Mouse (Mus musculus): Measurements from ENCODE around the gene Cpne5. TPM values are rescaled to one million over a fixed set of nuclear protein-coding genes. Genes with fewer than 3 reads are reported as not detected.
"Not testable (repeated sequence)": the region's sequence is repeated elsewhere in the genome, so short reads cannot be mapped to it uniquely, and the experiment has no call there.

Cpne5 gene
- polyA plus RNA-seq, 1 experiment from 2014 or later: 21.6 TPM

DNA sequence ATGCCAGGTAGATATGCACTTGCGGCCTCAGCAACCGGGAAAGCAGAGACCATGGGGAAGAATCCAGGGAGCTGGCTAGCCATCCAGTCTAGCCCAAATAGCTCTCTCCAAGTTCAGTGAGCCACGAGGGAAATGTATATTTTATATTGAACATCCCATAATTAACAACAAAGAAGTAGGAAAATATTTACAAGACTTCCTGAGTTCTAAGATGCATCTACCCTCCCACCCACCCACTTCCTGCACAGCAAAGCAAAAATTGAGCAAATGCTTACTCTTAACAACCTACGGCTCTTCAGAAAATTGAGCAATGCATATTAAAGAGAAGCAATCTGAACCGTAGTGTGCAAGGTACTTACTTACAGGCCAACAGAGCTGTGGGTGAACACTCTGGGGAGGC lies 26.8 kb upstream of the Cpne5 start:
- Histone ChIP-seq H3K4me3 (peak overlapping the region; percentile 77), H3K9ac (peak overlapping the region; percentile 79), H3K27ac (replicated peaks) (peak overlapping the region; percentile 96; the same call in 1 of the 2 replicates), H3K36me3 (peaks cover 17% of the 10 kb centered on the region), H3K27me3 (no peaks in the 10 kb centered on the region), H3K4me2 (peak overlapping the region; percentile 71), H3K4me1 (replicated peaks) (peaks cover 45% of the 10 kb centered on the region), H3K9me3 (no peaks in the 10 kb centered on the region)
- 86% methylated on average over 5 of the region's 5 CpGs for WGBS
- ATAC-seq (ENCODE audit: low read depth): no peak

DNA sequence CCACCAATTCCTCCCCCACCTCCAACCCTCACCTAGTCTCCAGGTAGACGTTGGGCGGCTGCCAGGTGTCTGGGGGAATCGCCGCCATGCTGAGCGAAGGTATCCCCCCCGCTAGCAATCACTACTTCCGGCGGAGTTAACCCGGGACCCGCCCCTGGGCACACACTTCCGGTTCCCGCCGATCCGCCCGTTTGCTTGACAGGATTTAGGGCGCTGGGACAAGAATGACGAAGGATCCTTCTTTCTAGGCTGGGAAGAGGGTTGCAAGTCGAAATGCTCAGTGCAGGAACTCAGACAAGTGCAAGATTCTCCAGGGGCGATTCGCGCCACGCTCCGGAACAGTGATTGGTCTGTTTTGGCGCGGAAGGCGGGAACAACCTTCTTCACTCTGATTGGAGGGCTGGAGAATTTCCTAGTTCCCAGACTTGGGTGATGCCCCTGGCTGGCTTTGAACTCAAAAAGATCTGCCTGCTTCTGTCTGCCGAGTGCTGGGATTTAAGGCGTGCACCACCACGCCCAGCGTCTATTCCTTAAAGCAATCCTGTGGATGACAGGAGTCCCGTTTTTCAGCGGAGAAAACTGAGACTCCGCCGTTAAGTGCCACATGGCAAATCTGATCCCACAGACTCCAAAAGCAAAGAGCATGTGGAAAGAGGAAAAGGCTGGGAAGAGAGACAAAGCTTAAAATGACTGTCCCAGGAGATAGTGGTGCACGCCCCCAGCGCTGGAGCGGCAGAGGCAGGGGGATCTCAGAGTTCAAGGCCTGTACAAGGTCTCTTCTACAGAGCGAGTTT lies 26.1 kb upstream of the Cpne5 start, which contains the start of gene Ppil1:
Gene Ppil1 (minus strand): TSS at position 347 of the 794 bp plus-strand sequence.
- peak within 1 kb of the TSS; percentile 77 for H3K4me3 ChIP-seq
- H3K4me1 ChIP-seq (replicated peaks): peaks cover 47% of the 10 kb centered on the region
- peaks cover 17% of the 10 kb centered on the region for H3K36me3 ChIP-seq
- 8% methylated on average over 38 of the region's 38 CpGs for WGBS
- H3K9me3 ChIP-seq: no peaks in the 10 kb centered on the region
- no peaks in the 10 kb centered on the region for H3K27me3 ChIP-seq
- peak; percentile 65 for ATAC-seq (ENCODE audit: low read depth)
- H3K9ac ChIP-seq: peak within 1 kb of the TSS; percentile 79
- peak within 1 kb of the TSS; percentile 96 for H3K27ac ChIP-seq (replicated peaks)
- H3K4me2 ChIP-seq: peak within 1 kb of the TSS; percentile 71

DNA sequence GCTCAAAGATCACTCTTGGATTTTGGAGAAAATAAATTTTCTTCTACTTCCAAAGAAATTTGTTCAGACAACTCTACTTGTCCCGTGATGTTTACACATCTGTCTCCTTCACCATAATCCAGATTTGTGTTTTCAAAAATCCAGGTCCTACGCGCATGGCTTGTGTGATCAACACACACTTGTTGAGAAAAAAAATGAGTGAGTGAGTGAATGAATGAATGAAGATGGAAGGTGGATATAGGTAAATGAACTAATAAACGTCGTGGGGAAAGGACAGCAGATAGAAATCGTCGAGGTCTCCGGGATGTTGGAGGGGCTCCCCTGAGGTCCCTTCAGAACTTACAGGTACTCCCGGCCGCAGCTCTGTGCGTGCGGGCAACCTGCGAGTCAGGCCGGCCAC lies 25.4 kb upstream of the Cpne5 start:
- peak overlapping the region; percentile 96 for H3K27ac ChIP-seq (replicated peaks)
- H3K4me2 ChIP-seq: peak overlapping the region; percentile 71
- 1% methylated on average over 14 of the region's 14 CpGs for WGBS
- H3K9me3 ChIP-seq: no peaks in the 10 kb centered on the region
- H3K27me3 ChIP-seq: no peaks in the 10 kb centered on the region
- peak overlapping the region; percentile 77 for H3K4me3 ChIP-seq
- 0 out of 2 replicates have a peak, but pooled peaks have one; percentile 23 for ATAC-seq (ENCODE audit: low read depth)
- peak overlapping the region; percentile 79 for H3K9ac ChIP-seq
- H3K4me1 ChIP-seq (replicated peaks): peaks cover 53% of the 10 kb centered on the region
- H3K36me3 ChIP-seq: peaks cover 19% of the 10 kb centered on the region

DNA sequence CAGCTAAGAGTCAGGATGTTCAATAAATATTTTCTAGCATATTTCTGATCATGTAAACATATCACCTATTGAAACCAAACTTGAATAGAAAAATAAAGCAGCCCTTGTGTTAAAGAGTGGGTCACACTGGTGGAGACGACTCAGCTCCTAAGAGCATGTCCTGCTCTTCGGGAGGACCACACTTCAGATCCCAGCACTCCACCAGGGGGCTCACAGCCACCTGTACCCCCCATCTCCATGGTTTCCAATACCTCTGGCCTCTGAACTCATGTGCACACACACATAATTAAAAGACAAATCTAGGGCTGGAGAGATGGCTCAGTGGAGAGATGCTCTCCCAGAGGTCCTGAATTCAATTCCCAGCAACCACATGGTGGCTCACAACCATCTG lies 24.3 kb upstream of the Cpne5 start:
- Histone ChIP-seq H3K9me3 (no peaks in the 10 kb centered on the region), H3K36me3 (peaks cover 31% of the 10 kb centered on the region), H3K4me3 (no peak overlapping the region), H3K9ac (no peak overlapping the region), H3K27ac (replicated peaks) (no peak overlapping the region), H3K4me2 (peak overlapping the region; percentile 71), H3K27me3 (no peaks in the 10 kb centered on the region), H3K4me1 (replicated peaks) (peaks cover 49% of the 10 kb centered on the region)
- WGBS: 66% methylated on average over 2 of the region's 2 CpGs
- no peak for ATAC-seq (ENCODE audit: low read depth)

DNA sequence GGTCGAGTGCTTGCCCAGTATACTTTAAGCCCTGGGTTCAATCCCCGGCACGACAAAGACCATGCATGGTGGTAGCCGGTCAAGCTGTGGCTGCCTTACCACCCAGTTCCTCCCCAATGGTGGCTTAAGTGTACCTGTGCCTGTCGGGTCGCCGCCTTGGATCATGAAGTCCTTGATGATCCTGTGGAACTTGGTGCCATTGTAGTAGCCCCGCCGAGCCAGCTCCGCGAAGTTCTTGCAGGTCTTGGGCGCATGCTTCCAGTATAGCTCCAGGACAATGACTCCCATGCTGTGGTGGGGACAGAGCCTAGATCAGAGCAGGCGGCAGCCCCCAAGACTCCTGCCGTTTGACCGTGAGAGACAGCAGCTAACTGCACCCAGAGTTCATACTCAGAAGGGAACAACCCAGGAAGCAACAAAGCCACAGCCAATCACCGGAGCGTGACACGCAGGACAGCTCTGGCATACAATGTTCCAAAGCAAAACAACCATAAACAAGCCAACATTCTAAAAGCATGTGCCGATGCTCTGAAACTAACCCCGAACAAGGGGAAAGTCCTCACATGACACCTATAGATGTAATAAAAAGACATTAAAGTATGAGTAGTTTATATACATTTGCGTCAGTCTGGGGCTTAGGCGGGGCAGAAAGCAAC lies 23.8 kb upstream of the Cpne5 start:
- Histone ChIP-seq H3K4me2 (no peak overlapping the region), H3K4me3 (no peak overlapping the region), H3K27me3 (no peaks in the 10 kb centered on the region), H3K9me3 (no peaks in the 10 kb centered on the region), H3K36me3 (peaks cover 36% of the 10 kb centered on the region), H3K4me1 (replicated peaks) (peaks cover 49% of the 10 kb centered on the region), H3K27ac (replicated peaks) (no peak overlapping the region), H3K9ac (no peak overlapping the region)
- 92% methylated on average over 22 of the region's 22 CpGs for whole genome bisulfite sequencing
- no peak for ATAC-seq (ENCODE audit: low read depth)

DNA sequence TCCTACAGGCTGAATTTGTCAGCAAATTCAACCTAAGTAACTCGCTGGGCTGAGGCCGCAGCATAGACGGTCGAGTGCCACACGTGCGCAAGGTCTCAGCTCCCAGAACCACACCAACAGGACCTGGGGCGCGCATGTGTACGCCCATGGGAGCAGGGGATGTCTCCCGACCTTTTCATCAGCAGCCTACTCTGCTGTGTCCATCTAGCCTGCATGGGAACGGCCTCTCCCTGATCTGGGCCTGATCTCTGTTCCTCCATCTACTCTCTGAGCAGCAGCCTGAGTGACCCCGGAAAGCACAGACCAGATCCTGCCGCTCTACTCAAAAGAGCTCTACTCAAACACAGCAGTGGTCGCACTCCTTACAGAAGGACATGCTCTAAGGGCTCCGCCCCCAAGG lies 22.5 kb upstream of the Cpne5 start:
- no peak overlapping the region for H3K27ac ChIP-seq (replicated peaks)
- 88% methylated on average over 15 of the region's 15 CpGs for WGBS
- no peaks in the 10 kb centered on the region for H3K9me3 ChIP-seq
- H3K27me3 ChIP-seq: no peaks in the 10 kb centered on the region
- no peak overlapping the region for H3K4me3 ChIP-seq
- peaks cover 53% of the 10 kb centered on the region for H3K4me1 ChIP-seq (replicated peaks)
- H3K4me2 ChIP-seq: no peak overlapping the region
- H3K36me3 ChIP-seq: peaks cover 44% of the 10 kb centered on the region
- no peak for ATAC-seq (ENCODE audit: low read depth)
- no peak overlapping the region for H3K9ac ChIP-seq

DNA sequence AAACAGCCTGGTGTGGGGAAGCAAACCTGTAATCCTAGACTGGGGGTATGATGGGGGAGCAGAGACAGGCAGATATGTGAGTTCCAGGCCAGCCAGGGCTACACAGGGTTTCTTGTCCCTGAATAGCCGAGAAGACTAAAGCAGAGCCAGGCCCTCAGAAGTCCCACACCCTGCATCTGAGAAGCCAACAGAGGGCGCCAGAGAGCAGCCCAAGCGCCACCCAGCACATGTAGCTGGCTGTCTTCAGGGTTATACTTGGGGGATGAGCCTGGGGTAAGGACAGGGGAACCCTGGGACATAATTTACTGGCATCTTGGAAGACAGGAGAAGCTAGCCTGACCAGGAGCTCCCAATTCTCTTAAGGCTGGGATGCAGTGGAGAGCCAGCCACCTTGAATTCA lies 21.5 kb upstream of the Cpne5 start:
- Histone ChIP-seq H3K4me2 (no peak overlapping the region), H3K9me3 (no peaks in the 10 kb centered on the region), H3K36me3 (peaks cover 52% of the 10 kb centered on the region), H3K27me3 (no peaks in the 10 kb centered on the region), H3K9ac (0 out of 2 replicates have a peak overlapping the region, but pooled peaks have one; percentile 23), H3K27ac (replicated peaks) (no peak overlapping the region), H3K4me1 (replicated peaks) (peaks cover 53% of the 10 kb centered on the region), H3K4me3 (no peak overlapping the region)
- 0% methylated on average over 3 of the region's 3 CpGs for WGBS
- peak; percentile 16; the same call in 1 of the 2 replicates for ATAC-seq (ENCODE audit: low read depth)

DNA sequence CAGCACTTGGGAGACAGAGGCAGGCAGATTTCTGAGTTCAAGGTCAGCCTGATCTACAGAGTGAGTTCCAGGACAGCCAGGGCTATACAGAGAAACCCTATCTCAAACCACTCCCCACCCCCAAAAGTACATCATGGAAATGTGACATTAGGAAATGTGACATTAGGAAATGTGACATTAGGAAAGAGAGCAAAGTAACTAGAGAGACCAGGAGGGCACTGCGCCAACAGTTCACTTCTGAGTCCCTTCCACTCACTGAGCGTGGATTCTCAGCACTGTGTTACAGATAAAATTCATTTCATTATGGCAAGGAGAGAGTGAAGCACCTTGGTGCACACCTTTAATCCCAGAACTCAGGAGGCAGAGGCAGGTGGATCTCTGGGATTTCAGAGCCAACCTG lies 21.0 kb upstream of the Cpne5 start:
- Histone ChIP-seq H3K9me3 (no peaks in the 10 kb centered on the region), H3K4me2 (no peak overlapping the region), H3K9ac (0 out of 2 replicates have a peak overlapping the region, but pooled peaks have one; percentile 23), H3K36me3 (peaks cover 57% of the 10 kb centered on the region), H3K4me1 (replicated peaks) (peaks cover 50% of the 10 kb centered on the region), H3K27ac (replicated peaks) (no peak overlapping the region), H3K4me3 (no peak overlapping the region), H3K27me3 (no peaks in the 10 kb centered on the region)
- WGBS: 98% methylated on average over 2 of the region's 2 CpGs
- ATAC-seq (ENCODE audit: low read depth): no peak

DNA sequence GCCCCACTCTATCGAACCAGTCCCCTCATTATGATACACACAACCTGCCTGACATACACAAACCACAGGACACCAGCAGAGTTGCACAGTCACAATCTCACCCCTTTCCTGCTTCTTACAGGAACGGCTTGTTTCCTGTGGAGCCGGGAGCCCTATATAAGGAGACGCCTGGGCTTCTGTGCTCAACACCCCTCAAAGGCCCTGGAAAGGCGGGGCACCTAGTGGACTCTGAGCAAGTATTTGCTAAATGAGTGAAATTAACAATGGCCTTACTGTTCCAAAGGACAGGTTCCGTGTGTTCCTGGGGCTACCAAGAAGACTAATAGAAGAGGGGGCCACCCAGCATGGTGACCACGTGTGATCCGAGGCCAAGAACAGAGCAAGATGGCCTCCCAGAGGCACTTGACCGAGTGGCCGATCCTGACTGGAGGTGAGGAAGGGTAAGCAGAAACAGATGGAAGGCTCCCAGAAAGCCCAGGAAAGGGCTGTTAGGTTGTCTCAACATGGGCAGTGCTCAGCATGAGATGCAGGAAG lies 20.1 kb upstream of the Cpne5 start:
- no peaks in the 10 kb centered on the region for H3K27me3 ChIP-seq
- H3K4me2 ChIP-seq: no peak overlapping the region
- no peak overlapping the region for H3K9ac ChIP-seq
- ATAC-seq (ENCODE audit: low read depth): no peak
- no peak overlapping the region for H3K27ac ChIP-seq (replicated peaks)
- no peak overlapping the region for H3K4me3 ChIP-seq
- H3K4me1 ChIP-seq (replicated peaks): peaks cover 51% of the 10 kb centered on the region
- no peaks in the 10 kb centered on the region for H3K9me3 ChIP-seq
- H3K36me3 ChIP-seq: peaks cover 57% of the 10 kb centered on the region
- 89% methylated on average over 10 of the region's 10 CpGs for WGBS

DNA sequence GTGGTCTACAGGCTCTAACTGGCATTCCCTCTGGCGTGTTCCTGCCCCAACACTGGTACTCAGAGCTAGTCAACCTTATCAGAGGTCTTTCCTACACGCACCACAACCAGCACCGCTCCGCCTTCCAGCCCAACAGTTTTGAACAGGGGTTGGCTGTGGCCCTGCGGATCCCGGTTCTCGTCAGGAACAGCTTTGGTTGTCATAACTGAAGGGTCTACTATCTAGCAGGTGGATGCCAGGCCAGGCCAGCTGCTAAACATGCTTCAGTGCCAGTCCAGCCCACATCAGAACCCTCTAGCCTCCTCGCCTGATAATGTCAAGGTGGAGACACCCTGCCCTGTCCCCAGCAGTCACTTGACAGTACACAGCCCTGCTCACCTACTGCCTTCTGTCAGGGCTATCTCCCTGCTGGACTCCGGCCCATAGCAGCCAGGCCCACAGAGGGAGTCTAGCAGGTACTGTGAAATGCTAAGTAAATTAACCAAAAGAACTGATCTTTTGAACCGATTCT lies 19.1 kb upstream of the Cpne5 start:
- Histone ChIP-seq H3K4me3 (no peak overlapping the region), H3K9ac (0 out of 2 replicates have a peak overlapping the region, but pooled peaks have one; percentile 47), H3K4me2 (no peak overlapping the region), H3K4me1 (replicated peaks) (peaks cover 47% of the 10 kb centered on the region), H3K27ac (replicated peaks) (no peak overlapping the region), H3K9me3 (no peaks in the 10 kb centered on the region), H3K36me3 (peaks cover 62% of the 10 kb centered on the region), H3K27me3 (no peaks in the 10 kb centered on the region)
- WGBS: 94% methylated on average over 10 of the region's 10 CpGs
- ATAC-seq (ENCODE audit: low read depth): no peak

DNA sequence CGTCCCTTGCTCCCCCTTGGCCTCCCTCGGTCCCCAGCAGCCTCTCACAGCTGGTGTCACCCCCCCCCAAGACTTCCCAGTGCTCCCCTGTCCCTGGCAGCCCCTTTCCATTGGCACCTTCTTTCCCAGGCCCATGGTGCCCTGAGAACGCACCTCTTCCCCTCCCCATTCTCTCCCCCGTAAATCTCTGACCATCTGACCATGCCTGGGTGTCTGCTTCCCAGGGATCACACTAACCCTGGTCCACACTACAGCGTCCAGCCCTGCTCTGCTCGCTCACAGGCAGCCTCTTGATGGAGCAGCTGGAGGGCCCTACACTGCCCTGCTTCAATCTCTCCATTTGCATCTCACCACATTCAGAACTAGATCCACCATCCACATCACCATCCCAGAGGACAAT lies 18.5 kb upstream of the Cpne5 start:
- Histone ChIP-seq H3K27ac (replicated peaks) (no peak overlapping the region), H3K4me3 (no peak overlapping the region), H3K27me3 (no peaks in the 10 kb centered on the region), H3K36me3 (peaks cover 65% of the 10 kb centered on the region), H3K4me1 (replicated peaks) (peaks cover 47% of the 10 kb centered on the region), H3K4me2 (no peak overlapping the region), H3K9ac (peak overlapping the region; percentile 47; the same call in 1 of the 2 replicates), H3K9me3 (no peaks in the 10 kb centered on the region)
- WGBS: 81% methylated on average over 6 of the region's 6 CpGs
- no peak for ATAC-seq (ENCODE audit: low read depth)

DNA sequence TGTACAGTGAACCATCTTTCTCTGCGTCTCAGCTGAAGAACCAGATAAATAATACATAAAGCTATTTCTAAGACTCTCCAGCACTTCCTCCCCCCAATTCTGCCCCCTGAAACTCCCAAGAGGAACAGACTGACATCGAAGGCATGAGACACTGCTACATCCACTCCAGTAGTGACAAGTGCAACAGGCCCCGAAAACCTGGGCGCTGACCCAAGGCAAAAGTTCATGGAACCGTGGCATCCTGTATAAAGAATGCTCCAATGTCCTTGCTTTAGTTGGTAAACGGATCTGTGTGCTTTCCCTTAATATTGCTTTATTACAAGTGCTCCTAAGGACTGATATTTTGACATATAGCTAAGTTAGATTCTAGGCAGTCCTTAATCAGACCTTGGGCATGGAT lies 16.8 kb upstream of the Cpne5 start:
- not testable (repeated sequence) for H3K9me3 ChIP-seq; H3K9ac ChIP-seq; ATAC-seq (ENCODE audit: low read depth); H3K4me2 ChIP-seq; H3K4me3 ChIP-seq; H3K27ac ChIP-seq (replicated peaks); H3K27me3 ChIP-seq
- WGBS: 91% methylated on average over 6 of the region's 6 CpGs
- H3K4me1 ChIP-seq (replicated peaks): peaks cover 48% of the 10 kb centered on the region
- H3K36me3 ChIP-seq: peaks cover 68% of the 10 kb centered on the region

All from neural tube, embryonic 13.5 days (tissue).